Mouse (Mus musculus) G1E-ER4 (cell line): Measurements from ENCODE around the gene Il6ra. TPM values are rescaled to one million over a fixed set of nuclear protein-coding genes. Genes with fewer than 3 reads are reported as not detected.

Experiments
- GATA1 ChIP-seq: IDR thresholded peaks from one replicate; pipeline ENCODE4 v1.8.0; 2012; ENCODE audit warnings: low read length, inconsistent platforms
- polyA plus RNA-seq: library from polyadenylated mRNA; stranded (reverse); fragments of >175 nt; gene quantifications from 2 replicates; pipeline ENCODE4 v1.2.3, GENCODE M21; 2012

The Il6ra gene
- polyA plus RNA-seq, 1 experiment: not detected

- no peak for TF ChIP-seq GATA1
Measured at GRCm38 (mm10) chr3:89847596-89847995, 65.4 kb downstream of the Il6ra start.

GRCm38 (mm10) chr3:89847126-89847525, 65.9 kb downstream of the Il6ra start:
- no peak for TF ChIP-seq GATA1

- no peak for TF ChIP-seq GATA1
Measured at GRCm38 (mm10) chr3:89845814-89846213, 67.2 kb downstream of the Il6ra start.

GRCm38 (mm10) chr3:89843148-89843547, 69.8 kb downstream of the Il6ra start:
- TF ChIP-seq GATA1: no peak

- no peak for TF ChIP-seq GATA1
Measured at GRCm38 (mm10) chr3:89842258-89842657, 70.7 kb downstream of the Il6ra start.

- TF ChIP-seq GATA1: no peak
Measured at GRCm38 (mm10) chr3:89835362-89835761, 77.6 kb downstream of the Il6ra start.

- no peak for TF ChIP-seq GATA1
Measured at GRCm38 (mm10) chr3:89830815-89831591, 82.0 kb downstream of the Il6ra start, which contains the start of gene She. Gene She (plus strand): TSS chr3:89831370.

- no peak for TF ChIP-seq GATA1
Measured at GRCm38 (mm10) chr3:89826295-89826694, 86.7 kb downstream of the Il6ra start.

GRCm38 (mm10) chr3:89823594-89823993, 89.4 kb downstream of the Il6ra start:
- TF ChIP-seq GATA1: no peak

GRCm38 (mm10) chr3:89821548-89822480, 91.2 kb downstream of the Il6ra start:
- TF ChIP-seq GATA1: no peak

GRCm38 (mm10) chr3:89821096-89821513, 91.9 kb downstream of the Il6ra start:
- no peak for TF ChIP-seq GATA1

GRCm38 (mm10) chr3:89820311-89821095, 92.5 kb downstream of the Il6ra start:
- TF ChIP-seq GATA1: no peak

GRCm38 (mm10) chr3:89819897-89820296, 93.1 kb downstream of the Il6ra start:
- TF ChIP-seq GATA1: no peak

GRCm38 (mm10) chr3:89818605-89819004, 94.4 kb downstream of the Il6ra start:
- TF ChIP-seq GATA1: no peak

- TF ChIP-seq GATA1: no peak
Measured at GRCm38 (mm10) chr3:89817056-89817455, 95.9 kb downstream of the Il6ra start.

Other genes starting within 250 kb of the Il6ra start
- gene Adar, start 198.2 kb downstream of the Il6ra start, polyA plus RNA-seq: 16.9 and 17.9 TPM in 2 replicates
- gene Chrnb2, start 148.6 kb downstream of the Il6ra start, polyA plus RNA-seq: 0.18 and 0.27 TPM in 2 replicates
- 42.1 and 53.0 TPM in 2 replicates for gene Ube2q1, start 139.6 kb downstream of the Il6ra start, polyA plus RNA-seq
- not detected in 2 replicates for gene She, start 81.8 kb downstream of the Il6ra start, polyA plus RNA-seq
- gene Atp8b2, start 50.3 kb upstream of the Il6ra start, polyA plus RNA-seq: not detected in 2 replicates
- gene Hax1, start 85.6 kb upstream of the Il6ra start, polyA plus RNA-seq: 17.4 and 50.6 TPM in 2 replicates
- gene 4933434E20Rik, start 138.4 kb upstream of the Il6ra start, polyA plus RNA-seq: 19.8 and 35.4 TPM in 2 replicates
- 158 and 183 TPM in 2 replicates for gene Ubap2l, start 139.4 kb upstream of the Il6ra start, polyA plus RNA-seq
- gene Tpm3, start 159.5 kb upstream of the Il6ra start, polyA plus RNA-seq: 194 and 266 TPM in 2 replicates
- gene Nup210l, start 190.9 kb upstream of the Il6ra start, polyA plus RNA-seq: not detected in 2 replicates